Mouse (Mus musculus): Measurements from ENCODE around the gene Tfip11.

DNA sequence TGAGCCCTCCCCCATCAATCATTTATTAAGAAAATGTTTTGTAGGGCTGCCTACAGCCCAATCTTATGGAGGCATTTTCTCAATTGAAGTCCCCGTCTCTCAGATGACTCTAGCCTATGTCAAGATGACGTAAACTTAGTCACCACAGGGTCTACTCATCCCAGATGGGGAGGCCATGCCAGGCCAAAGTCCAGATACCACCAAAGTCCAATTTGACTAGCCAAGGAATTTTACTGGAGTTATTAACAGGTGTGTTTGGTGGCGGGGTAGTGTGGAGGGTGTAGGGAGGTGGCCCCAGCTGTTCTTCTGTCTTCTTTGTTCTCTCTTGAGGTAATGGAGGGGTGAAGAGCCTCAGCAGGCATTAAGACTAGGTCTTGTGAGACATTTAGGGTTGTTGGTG is 33.9 kb downstream of the Tfip11 start:
- TF ChIP-seq POLR2A (IDR thresholded peaks at IDR 0.05; ENCODE audit: insufficient read length, low read depth) (no peak), MAX (IDR thresholded peaks at IDR 0.05; ENCODE audit: low read depth) (no peak), TCF12 (IDR thresholded peaks at IDR 0.05; ENCODE audit: insufficient read depth, poor library complexity, severe bottlenecking) (no peak), MYOD1 (IDR thresholded peaks at IDR 0.05; ENCODE audit: control insufficient read depth in 1 of 3, insufficient read length in 2 of 3, low read depth in 2 of 3) (no peak), CEBPB (IDR thresholded peaks at IDR 0.05; ENCODE audit: insufficient read depth, poor library complexity, severe bottlenecking) (no peak), TCF3 (IDR thresholded peaks at IDR 0.05; ENCODE audit: insufficient read length, low read depth) (no peak), E2F4 (IDR thresholded peaks at IDR 0.05; ENCODE audit: insufficient read depth) (no peak), MYOG (IDR thresholded peaks at IDR 0.05; ENCODE audit: control insufficient read depth in 1 of 3, insufficient read depth in 1 of 3, insufficient read length in 2 of 3, low read depth in 2 of 3) (no peak), USF1 (IDR thresholded peaks at IDR 0.05; ENCODE audit: low read depth) (no peak), POLR2AphosphoS2 (IDR thresholded peaks at IDR 0.05; ENCODE audit: insufficient read length, low read depth) (no peak), REST (IDR thresholded peaks at IDR 0.05; ENCODE audit: insufficient read depth, insufficient read length) (no peak), SRF (IDR thresholded peaks at IDR 0.05; ENCODE audit: control insufficient read depth, insufficient read length, low read depth) (no peak)
